Mouse (Mus musculus) left cerebral cortex, postnatal 10 days (tissue): ENCODE results near the gene Cd84. TPM values are rescaled to one million over a fixed set of nuclear protein-coding genes. Genes with fewer than 3 reads are reported as not detected.
"Not testable (repeated sequence)": the region's sequence is repeated elsewhere in the genome, so short reads cannot be mapped to it uniquely, and the experiment has no call there.

Source experiments
- DNase-seq, 2 experiments: peaks; one replicate each; pipeline ENCODE4 v3.0.0; 2021 to 2022; ENCODE audit warnings: low spot score in 2 of 2, mixed read lengths in 1 of 2; ENCODE audit errors: extremely low spot score in 1 of 2
- intact Hi-C: fragments of 180-260 bp; cut with DNase I; formaldehyde crosslinking; loops from one replicate; pipeline ENCODE4 v1.15.1; 2025
- total RNA-seq, 2 experiments: library from RNA; stranded (reverse); gene quantifications; 2 replicates each; pipeline ENCODE4 v1.2.3; 2021

Gene Cd84
- 1 to 10 TPM; 1.7 to 2.1 TPM for total RNA-seq

GRCm38 (mm10) chr1:171839488-171839887 is at the start of gene Cd84:
TSS of gene Cd84 (plus strand) at chr1:171839697.
- intact Hi-C loops: no loop called here
- DNase-seq: no peak

- intact Hi-C loops: no loop called here
Observed at GRCm38 (mm10) chr1:171791491-171791890, 48.0 kb upstream of the Cd84 start.

GRCm38 (mm10) chr1:171796185-171796584 is 43.3 kb upstream of the Cd84 start:
- intact Hi-C loops: no loop called here
- no peak for DNase-seq

More at GRCm38 (mm10) chr1:171791491-171791890, 48.0 kb upstream of the Cd84 start:
- DNase-seq: peak in 1 of 2 experiments; percentile 44

- intact Hi-C loops: no loop called here
- no peak for DNase-seq
Observed at GRCm38 (mm10) chr1:171797840-171798239, 41.7 kb upstream of the Cd84 start.

- intact Hi-C loops: no loop called here
- no peak for DNase-seq
Observed at GRCm38 (mm10) chr1:171799648-171800047, 39.8 kb upstream of the Cd84 start.

GRCm38 (mm10) chr1:171811048-171811447 is 28.4 kb upstream of the Cd84 start:
- intact Hi-C loops, DNase-seq: not testable (repeated sequence)

- intact Hi-C loops: no loop called here
- peak in 1 of 2 experiments; percentile 72 for DNase-seq
Observed at GRCm38 (mm10) chr1:171815545-171816439, 23.7 kb upstream of the Cd84 start.

- intact Hi-C loops: no loop called here
- DNase-seq: no peak
Observed at GRCm38 (mm10) chr1:171816991-171817390, 22.5 kb upstream of the Cd84 start.

GRCm38 (mm10) chr1:171821331-171821730 is 18.2 kb upstream of the Cd84 start:
- DNase-seq: no peak
- intact Hi-C loops: no loop called here

- no peak for DNase-seq
Observed at GRCm38 (mm10) chr1:171825462-171825861, 14.0 kb upstream of the Cd84 start.

GRCm38 (mm10) chr1:171826164-171826563 is 13.3 kb upstream of the Cd84 start:
- intact Hi-C loops: loop anchor here (5.0 kb wide), 1 partner anchor 176 kb away; no protein-coding TSS in a partner anchor
- DNase-seq: peak in 1 of 2 experiments; percentile 23

More at GRCm38 (mm10) chr1:171825462-171825861, 14.0 kb upstream of the Cd84 start:
- intact Hi-C loops: loop anchor here (5.0 kb wide), 1 partner anchor 177 kb away; no protein-coding TSS in a partner anchor

GRCm38 (mm10) chr1:171827674-171828073 is 11.8 kb upstream of the Cd84 start:
- no peak for DNase-seq
- intact Hi-C loops: loop anchor here (5.0 kb wide), 1 partner anchor 175 kb away; no protein-coding TSS in a partner anchor

GRCm38 (mm10) chr1:171840450-171841023 is 1.0 kb downstream of the Cd84 start:
- intact Hi-C loops: no loop called here
- DNase-seq: peak in 1 of 2 experiments; percentile 16

- intact Hi-C loops: no loop called here
- no peak for DNase-seq
Observed at GRCm38 (mm10) chr1:171845035-171845754, 5.7 kb downstream of the Cd84 start.

- no peak for DNase-seq
- intact Hi-C loops: no loop called here
Observed at GRCm38 (mm10) chr1:171848201-171848600, 8.7 kb downstream of the Cd84 start.

GRCm38 (mm10) chr1:171848757-171849156 is 9.3 kb downstream of the Cd84 start:
- intact Hi-C loops: no loop called here

GRCm38 (mm10) chr1:171849454-171849853 is 10.0 kb downstream of the Cd84 start:
- DNase-seq: no peak
- intact Hi-C loops: no loop called here

More at GRCm38 (mm10) chr1:171848757-171849156, 9.3 kb downstream of the Cd84 start:
- no peak for DNase-seq

- DNase-seq: no peak
- intact Hi-C loops: loop anchor here (1.0 kb wide), 1 partner anchor 10 kb away; no protein-coding TSS in a partner anchor
Observed at GRCm38 (mm10) chr1:171865467-171865866, 26.0 kb downstream of the Cd84 start.

- intact Hi-C loops: no loop called here
Observed at GRCm38 (mm10) chr1:171886989-171887388, 47.5 kb downstream of the Cd84 start.

More at GRCm38 (mm10) chr1:171886989-171887388, 47.5 kb downstream of the Cd84 start:
- peak in 1 of 2 experiments; percentile 40 for DNase-seq
